Mouse (Mus musculus) spleen, adult 2 months (tissue): ENCODE measurements around the gene Cttnbp2.

Source experiments
- CTCF ChIP-seq: fragments of 200-500 bp; IDR thresholded peaks from 2 replicates; pipeline ENCODE4 v1.5.1; 2011; ENCODE audit warnings: mild to moderate bottlenecking, inconsistent platforms; ENCODE audit not compliant: insufficient read depth, insufficient read length, insufficient replicate concordance; ENCODE audit errors: extremely low read depth
- POLR2A ChIP-seq: fragments of 200-500 bp; IDR thresholded peaks from 2 replicates; pipeline ENCODE4 v1.6.1; 2011; ENCODE audit warnings: low read depth, low read length, inconsistent platforms

- TF ChIP-seq POLR2A, result no peak
- TF ChIP-seq CTCF, result no peak
These were observed 21.7 kb downstream of the Cttnbp2 start for GRCm38 (mm10) chr6:18492977-18493376.
